Mouse (Mus musculus): ENCODE data around the gene Dnase1l2. TPM values are rescaled to one million over a fixed set of nuclear protein-coding genes. Genes with fewer than 3 reads are reported as not detected.
A peak's percentile ranks its signal among the peaks of the same experiment; 100 is the strongest.
"Not testable (repeated sequence)": the region's sequence is repeated elsewhere in the genome, so short reads cannot be mapped to it uniquely, and the experiment has no call there.

Gene Dnase1l2
- polyA plus RNA-seq, 1 experiment, result 0.15 TPM

GRCm38 (mm10) chr17:24442107-24442506, 798 bp downstream of the Dnase1l2 start:
- H3K27me3 ChIP-seq (ENCODE audit: control insufficient read depth), result no peaks in the 10 kb centered on the region; the same call in 1 of the 2 replicates
- H3K4me1 ChIP-seq (ENCODE audit: control insufficient read depth), result no peaks in the 10 kb centered on the region; the same call in 1 of the 2 replicates
- peaks cover 100% of the 10 kb centered on the region for H3K36me3 ChIP-seq (ENCODE audit: control insufficient read depth)
- TF ChIP-seq TAL1 (IDR thresholded peaks at IDR 0.05; ENCODE audit: low read length) (no peak), GATA1 (IDR thresholded peaks at IDR 0.05; ENCODE audit: low read length) (no peak)
- H3K4me3 ChIP-seq (replicated peaks), result no peak overlapping the region
- no peaks in the 10 kb centered on the region for H3K9me3 ChIP-seq (ENCODE audit: control insufficient read depth, low read length)

- TF ChIP-seq GATA1 (IDR thresholded peaks at IDR 0.05; ENCODE audit: low read length), result no peak
- no peak for TF ChIP-seq TAL1 (IDR thresholded peaks at IDR 0.05; ENCODE audit: low read length)
- Histone ChIP-seq H3K4me1 (ENCODE audit: control insufficient read depth) (no peaks in the 10 kb centered on the region; the same call in 1 of the 2 replicates), H3K4me3 (replicated peaks) (no peak overlapping the region), H3K9me3 (ENCODE audit: control insufficient read depth, low read length) (no peaks in the 10 kb centered on the region), H3K27me3 (ENCODE audit: control insufficient read depth) (no peaks in the 10 kb centered on the region), H3K36me3 (ENCODE audit: control insufficient read depth) (peaks cover 99% of the 10 kb centered on the region)
These were observed 1.8 kb downstream of the Dnase1l2 start for GRCm38 (mm10) chr17:24441148-24441547.

- Histone ChIP-seq H3K27me3 (ENCODE audit: control insufficient read depth) (no peaks in the 10 kb centered on the region), H3K4me3 (replicated peaks) (no peak overlapping the region), H3K9me3 (ENCODE audit: control insufficient read depth, low read length) (no peaks in the 10 kb centered on the region), H3K4me1 (ENCODE audit: control insufficient read depth) (no peaks in the 10 kb centered on the region; the same call in 1 of the 2 replicates), H3K36me3 (ENCODE audit: control insufficient read depth) (peaks cover 99% of the 10 kb centered on the region)
- TF ChIP-seq GATA1 (IDR thresholded peaks at IDR 0.05; ENCODE audit: low read length) (no peak), TAL1 (IDR thresholded peaks at IDR 0.05; ENCODE audit: low read length) (no peak)
These were observed 2.5 kb downstream of the Dnase1l2 start for GRCm38 (mm10) chr17:24440377-24440776.

GRCm38 (mm10) chr17:24437016-24437415, 5.9 kb downstream of the Dnase1l2 start:
- H3K27me3 ChIP-seq (ENCODE audit: control insufficient read depth), result no peaks in the 10 kb centered on the region
- peaks cover 7% of the 10 kb centered on the region for H3K4me1 ChIP-seq (ENCODE audit: control insufficient read depth)
- no peaks in the 10 kb centered on the region for H3K9me3 ChIP-seq (ENCODE audit: control insufficient read depth, low read length)
- peaks cover 94% of the 10 kb centered on the region for H3K36me3 ChIP-seq (ENCODE audit: control insufficient read depth)
- no peak for TF ChIP-seq GATA1 (IDR thresholded peaks at IDR 0.05; ENCODE audit: low read length)
- no peak for TF ChIP-seq TAL1 (IDR thresholded peaks at IDR 0.05; ENCODE audit: low read length)
- H3K4me3 ChIP-seq (replicated peaks), result no peak overlapping the region

DNA sequence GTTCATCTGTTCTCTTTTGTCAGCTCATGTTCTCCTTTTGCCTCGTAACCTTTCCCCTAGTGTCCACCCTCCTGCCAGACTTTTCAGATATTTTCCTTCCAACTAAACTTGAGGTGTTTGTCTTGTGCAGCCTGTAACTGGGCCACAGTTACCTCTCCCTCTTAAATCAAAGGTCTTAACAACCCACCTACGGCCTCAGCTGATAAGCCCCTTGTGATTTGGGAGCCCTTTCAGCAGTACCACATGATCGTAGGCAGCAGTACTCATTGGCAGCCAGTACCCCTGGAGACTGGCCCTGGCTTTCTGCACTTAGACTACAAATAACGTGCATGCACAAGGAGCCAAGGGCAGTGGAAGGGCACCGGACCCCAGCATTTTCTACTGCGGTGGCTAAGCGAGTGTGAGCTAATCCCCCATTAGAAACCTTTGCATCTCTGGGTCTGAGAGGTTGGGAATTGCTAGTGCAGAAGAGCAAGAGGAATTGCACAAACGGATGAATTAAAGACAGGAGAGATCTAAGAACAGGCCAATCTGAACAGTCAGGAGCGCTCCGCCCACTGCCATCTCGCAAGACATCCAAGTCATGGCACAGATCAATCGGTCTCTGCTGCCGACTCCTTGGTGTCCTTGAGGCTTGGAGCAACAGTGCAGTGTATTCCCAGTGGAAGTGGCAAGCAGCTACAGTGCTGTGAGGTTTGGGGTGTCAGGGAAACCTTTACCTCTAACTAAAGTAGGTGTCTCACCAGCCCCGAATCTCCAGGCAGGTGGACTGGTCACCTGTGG, 13.5 kb downstream of the Dnase1l2 start:
- H3K4me1 ChIP-seq (ENCODE audit: control insufficient read depth), result peaks cover 59% of the 10 kb centered on the region
- peaks cover 63% of the 10 kb centered on the region for H3K36me3 ChIP-seq (ENCODE audit: control insufficient read depth)
- TF ChIP-seq GATA1 (IDR thresholded peaks at IDR 0.05; ENCODE audit: low read length) (no peak), TAL1 (IDR thresholded peaks at IDR 0.05; ENCODE audit: low read length) (no peak)

GRCm38 (mm10) chr17:24427170-24427557, 15.7 kb downstream of the Dnase1l2 start:
- TF ChIP-seq TAL1 (IDR thresholded peaks at IDR 0.05; ENCODE audit: low read length) (no peak), GATA1 (IDR thresholded peaks at IDR 0.05; ENCODE audit: low read length) (no peak)
- Histone ChIP-seq H3K4me1 (ENCODE audit: control insufficient read depth) (peaks cover 53% of the 10 kb centered on the region), H3K9me3 (ENCODE audit: control insufficient read depth, low read length) (no peaks in the 10 kb centered on the region), H3K36me3 (ENCODE audit: control insufficient read depth) (peaks cover 66% of the 10 kb centered on the region), H3K4me3 (replicated peaks) (peak overlapping the region; percentile 77), H3K27me3 (ENCODE audit: control insufficient read depth) (no peaks in the 10 kb centered on the region)

More for the DNA sequence above, 13.5 kb downstream of the Dnase1l2 start:
- Histone ChIP-seq H3K4me3 (replicated peaks) (no peak overlapping the region), H3K27me3 (ENCODE audit: control insufficient read depth) (no peaks in the 10 kb centered on the region), H3K9me3 (ENCODE audit: control insufficient read depth, low read length) (no peaks in the 10 kb centered on the region)

- no peaks in the 10 kb centered on the region for H3K27me3 ChIP-seq (ENCODE audit: control insufficient read depth)
- H3K4me3 ChIP-seq (replicated peaks), result peak within 1 kb of the TSS; percentile 77
- no peak for TF ChIP-seq GATA1 (IDR thresholded peaks at IDR 0.05; ENCODE audit: low read length)
- no peak for TF ChIP-seq TAL1 (IDR thresholded peaks at IDR 0.05; ENCODE audit: low read length)
- H3K4me1 ChIP-seq (ENCODE audit: control insufficient read depth), result peaks cover 48% of the 10 kb centered on the region
- peaks cover 67% of the 10 kb centered on the region for H3K36me3 ChIP-seq (ENCODE audit: control insufficient read depth)
- no peaks in the 10 kb centered on the region for H3K9me3 ChIP-seq (ENCODE audit: control insufficient read depth, low read length)
These were observed 16.3 kb downstream of the Dnase1l2 start, which contains the start of gene Eci1 for GRCm38 (mm10) chr17:24426471-24427169. TSS of gene Eci1 (plus strand) at chr17:24426641.

DNA sequence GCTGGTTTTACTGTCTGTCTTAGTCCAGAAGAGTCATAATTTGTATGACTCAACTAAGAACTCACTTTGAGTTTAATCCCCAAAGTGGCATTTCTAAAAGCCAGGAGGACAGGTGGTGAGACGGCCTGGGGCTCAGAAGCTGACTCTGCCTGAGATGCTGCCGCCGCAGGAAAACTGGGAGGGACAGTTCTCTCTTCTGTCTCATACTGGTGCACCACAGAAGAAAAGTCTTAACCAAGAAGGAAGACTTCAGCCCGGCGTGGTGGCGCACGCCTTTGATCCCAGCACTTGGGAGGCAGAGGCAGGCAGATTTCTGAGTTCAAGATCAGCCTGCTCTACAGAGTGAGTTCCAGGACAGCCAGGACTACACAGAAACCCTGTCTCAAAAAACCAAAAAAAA, 17.0 kb downstream of the Dnase1l2 start:
- Histone ChIP-seq H3K9me3 (ENCODE audit: control insufficient read depth, low read length) (no peaks in the 10 kb centered on the region), H3K36me3 (ENCODE audit: control insufficient read depth) (peaks cover 72% of the 10 kb centered on the region), H3K4me1 (ENCODE audit: control insufficient read depth) (peaks cover 42% of the 10 kb centered on the region), H3K27me3 (ENCODE audit: control insufficient read depth) (no peaks in the 10 kb centered on the region), H3K4me3 (replicated peaks) (peak overlapping the region; percentile 77)
- TF ChIP-seq GATA1 (IDR thresholded peaks at IDR 0.05; ENCODE audit: low read length) (no peak), TAL1 (IDR thresholded peaks at IDR 0.05; ENCODE audit: low read length) (no peak)

- not testable (repeated sequence) for H3K27me3 ChIP-seq (ENCODE audit: control insufficient read depth); H3K9me3 ChIP-seq (ENCODE audit: control insufficient read depth, low read length); H3K4me3 ChIP-seq (replicated peaks)
- peaks cover 36% of the 10 kb centered on the region for H3K4me1 ChIP-seq (ENCODE audit: control insufficient read depth)
- peaks cover 72% of the 10 kb centered on the region for H3K36me3 ChIP-seq (ENCODE audit: control insufficient read depth)
These were observed 17.6 kb downstream of the Dnase1l2 start for GRCm38 (mm10) chr17:24425326-24425725.
